Mouse (Mus musculus) ES-Bruce4 (cell line): ENCODE measurements around the gene Prrt3.

Experiments used
- CTCF ChIP-seq: IDR thresholded peaks from one replicate; pipeline ENCODE4 v1.8.1; 2011; ENCODE audit warnings: low read depth, low read length
- EP300 ChIP-seq: IDR thresholded peaks from 2 replicates; pipeline ENCODE4 v1.6.1; 2011; ENCODE audit warnings: low read depth, low read length; ENCODE audit not compliant: insufficient read depth

DNA sequence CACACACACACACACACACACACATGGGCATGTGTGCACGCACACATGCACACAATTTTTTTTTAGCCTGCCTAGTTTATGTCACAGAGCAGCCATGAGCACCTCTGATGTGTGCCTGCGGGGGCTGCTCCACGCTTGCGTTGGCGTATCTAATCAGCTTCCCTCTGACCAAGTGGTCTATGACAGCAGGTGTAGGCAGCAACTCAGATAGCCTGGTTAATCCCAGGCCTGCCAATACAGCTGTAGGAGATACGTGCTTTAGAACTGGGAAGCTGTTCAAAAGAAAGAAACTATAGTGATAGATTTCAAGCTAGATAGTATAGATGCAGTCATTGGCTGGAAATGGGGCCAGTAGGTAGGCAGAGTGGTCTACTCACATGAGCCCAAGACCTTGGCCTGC is 28.0 kb downstream of the Prrt3 start:
- no peak for TF ChIP-seq CTCF
- TF ChIP-seq EP300, result no peak
